Mouse (Mus musculus) intestine, embryonic 16.5 days (tissue): Measurements from ENCODE around the gene Foxo3. TPM values are rescaled to one million over a fixed set of nuclear protein-coding genes. Genes with fewer than 3 reads are reported as not detected.

ENCODE experiments used
- ATAC-seq: fragments of 200-750 bp; cut with Nextera tagmentation; 2 replicates; pipeline ENCODE4 v1.8.0; 2017; ENCODE audit warnings: moderate TSS enrichment, moderate library complexity
- H3K27ac ChIP-seq: fragments of 300-500 bp; sonication (generic); 2 replicates; pipeline ENCODE4 v1.5.1; 2014; ENCODE audit warnings: mild to moderate bottlenecking, low read length
- H3K27me3 ChIP-seq: fragments of 300-500 bp; sonication (generic); replicated peaks from 2 replicates; pipeline ENCODE4 v1.6.1; 2014; ENCODE audit warnings: low read length, control low read depth, mixed read lengths; ENCODE audit not compliant: control insufficient read depth, insufficient read depth
- H3K36me3 ChIP-seq: fragments of 300-500 bp; sonication (generic); 2 replicates; pipeline ENCODE4 v1.6.1; 2014; ENCODE audit warnings: low read length, control low read depth; ENCODE audit not compliant: control insufficient read depth, insufficient read depth
- H3K4me1 ChIP-seq: fragments of 300-500 bp; sonication (generic); 2 replicates; pipeline ENCODE4 v1.6.1; 2014; ENCODE audit warnings: low read length, control low read depth, mixed read lengths; ENCODE audit not compliant: control insufficient read depth, insufficient read depth
- H3K4me2 ChIP-seq: fragments of 300-500 bp; sonication (generic); 2 replicates; pipeline ENCODE4 v1.6.1; 2014; ENCODE audit warnings: low read depth, low read length, control low read depth
- H3K4me3 ChIP-seq: fragments of 300-500 bp; sonication (generic); 2 replicates; pipeline ENCODE4 v1.5.1; 2014; ENCODE audit warnings: mild to moderate bottlenecking, low read length
- H3K9ac ChIP-seq: fragments of 300-500 bp; sonication (generic); 2 replicates; pipeline ENCODE4 v1.6.1; 2014; ENCODE audit warnings: low read depth, low read length
- H3K9me3 ChIP-seq: fragments of 300-500 bp; sonication (generic); 2 replicates; pipeline ENCODE4 v1.6.1; 2016; ENCODE audit warnings: low read length, control low read depth; ENCODE audit not compliant: control insufficient read depth
- WGBS: fragments of 180-500 bp; shearing (Covaris S2); extraction: QIAGEN DNeasy Blood & Tissue Kit; methylation state at CpG from one replicate; pipeline ENCODE4 v1.1.7; 2014; 5-methylcytosine and 5-hydroxymethylcytosine counted together
- polyA plus RNA-seq: library from polyadenylated mRNA; unstranded; fragments of >200 nt; fragmentation: Nextera tagmentation; extraction: Ambion mirVana; gene quantifications from 2 replicates; pipeline ENCODE4 v1.2.1, GENCODE M21; 2015

Foxo3 gene
- polyA plus RNA-seq, 1 experiment from 2014 or later = 4.8 TPM

- 49% methylated on average over 7 of the region's 7 CpGs for WGBS
Observed at GRCm38 (mm10) chr10:42299967-42300366, 23.4 kb upstream of the Foxo3 start.

GRCm38 (mm10) chr10:42299426-42299825 lies 22.9 kb upstream of the Foxo3 start:
- WGBS = 77% methylated on average over 6 of the region's 6 CpGs
- H3K4me1 ChIP-seq = no peaks in the 10 kb centered on the region
- H3K36me3 ChIP-seq = no peaks in the 10 kb centered on the region
- no peak for ATAC-seq
- H3K27me3 ChIP-seq = no peaks in the 10 kb centered on the region
- H3K9ac ChIP-seq = no peak overlapping the region
- H3K9me3 ChIP-seq = no peaks in the 10 kb centered on the region
- no peak overlapping the region for H3K4me3 ChIP-seq
- no peak overlapping the region for H3K4me2 ChIP-seq
- H3K27ac ChIP-seq = no peak overlapping the region

More at GRCm38 (mm10) chr10:42299967-42300366, 23.4 kb upstream of the Foxo3 start:
- Histone ChIP-seq H3K9me3 (no peaks in the 10 kb centered on the region), H3K4me1 (no peaks in the 10 kb centered on the region), H3K4me3 (no peak overlapping the region), H3K27ac (no peak overlapping the region), H3K4me2 (no peak overlapping the region), H3K9ac (no peak overlapping the region), H3K36me3 (no peaks in the 10 kb centered on the region), H3K27me3 (no peaks in the 10 kb centered on the region)
- ATAC-seq = no peak

GRCm38 (mm10) chr10:42297954-42298353 lies 21.4 kb upstream of the Foxo3 start:
- WGBS = 95% methylated on average over 1 of the region's 1 CpGs
- no peak overlapping the region for H3K4me3 ChIP-seq
- H3K9ac ChIP-seq = no peak overlapping the region
- no peak overlapping the region for H3K4me2 ChIP-seq
- H3K36me3 ChIP-seq = no peaks in the 10 kb centered on the region
- H3K9me3 ChIP-seq = no peaks in the 10 kb centered on the region
- H3K27ac ChIP-seq = no peak overlapping the region
- ATAC-seq = no peak
- no peaks in the 10 kb centered on the region for H3K27me3 ChIP-seq
- H3K4me1 ChIP-seq = no peaks in the 10 kb centered on the region

- H3K36me3 ChIP-seq = no peaks in the 10 kb centered on the region
- no peak overlapping the region for H3K9ac ChIP-seq
- no peaks in the 10 kb centered on the region for H3K9me3 ChIP-seq
- no peak overlapping the region for H3K4me3 ChIP-seq
- 84% methylated on average over 2 of the region's 2 CpGs for WGBS
- H3K4me2 ChIP-seq = no peak overlapping the region
- H3K27me3 ChIP-seq = no peaks in the 10 kb centered on the region
- ATAC-seq = no peak
- H3K4me1 ChIP-seq = no peaks in the 10 kb centered on the region
- H3K27ac ChIP-seq = no peak overlapping the region
Observed at GRCm38 (mm10) chr10:42297109-42297508, 20.6 kb upstream of the Foxo3 start.

- Histone ChIP-seq H3K36me3 (no peaks in the 10 kb centered on the region), H3K4me2 (no peak overlapping the region), H3K9ac (no peak overlapping the region), H3K27me3 (no peaks in the 10 kb centered on the region), H3K4me3 (no peak overlapping the region), H3K27ac (no peak overlapping the region), H3K9me3 (no peaks in the 10 kb centered on the region), H3K4me1 (no peaks in the 10 kb centered on the region)
- ATAC-seq = no peak
- 67% methylated on average over 4 of the region's 4 CpGs for WGBS
Observed at GRCm38 (mm10) chr10:42296559-42296958, 20.0 kb upstream of the Foxo3 start.

- Histone ChIP-seq H3K9me3 (no peaks in the 10 kb centered on the region), H3K4me2 (no peak overlapping the region), H3K4me3 (no peak overlapping the region), H3K36me3 (no peaks in the 10 kb centered on the region), H3K9ac (no peak overlapping the region), H3K4me1 (no peaks in the 10 kb centered on the region), H3K27me3 (no peaks in the 10 kb centered on the region), H3K27ac (no peak overlapping the region)
- no peak for ATAC-seq
- 13% methylated on average over 1 of the region's 1 CpGs for WGBS
Observed at GRCm38 (mm10) chr10:42295028-42295427, 18.5 kb upstream of the Foxo3 start.

- H3K27ac ChIP-seq = no peak overlapping the region
- H3K4me3 ChIP-seq = no peak overlapping the region
- H3K9me3 ChIP-seq = no peaks in the 10 kb centered on the region
- no peaks in the 10 kb centered on the region for H3K4me1 ChIP-seq
- no peaks in the 10 kb centered on the region for H3K36me3 ChIP-seq
- ATAC-seq = no peak
- H3K9ac ChIP-seq = no peak overlapping the region
- 56% methylated on average over 2 of the region's 2 CpGs for WGBS
- no peaks in the 10 kb centered on the region for H3K27me3 ChIP-seq
- no peak overlapping the region for H3K4me2 ChIP-seq
Observed at GRCm38 (mm10) chr10:42294392-42294791, 17.8 kb upstream of the Foxo3 start.

- ATAC-seq = no peak
- Histone ChIP-seq H3K9me3 (no peaks in the 10 kb centered on the region), H3K4me1 (no peaks in the 10 kb centered on the region), H3K36me3 (no peaks in the 10 kb centered on the region), H3K4me3 (no peak overlapping the region), H3K27me3 (no peaks in the 10 kb centered on the region), H3K4me2 (no peak overlapping the region), H3K27ac (no peak overlapping the region), H3K9ac (no peak overlapping the region)
- WGBS = 56% methylated on average over 4 of the region's 4 CpGs
Observed at GRCm38 (mm10) chr10:42293877-42294276, 17.3 kb upstream of the Foxo3 start.

GRCm38 (mm10) chr10:42291360-42291759 lies 14.8 kb upstream of the Foxo3 start:
- no peak for ATAC-seq
- H3K9me3 ChIP-seq = no peaks in the 10 kb centered on the region
- no peaks in the 10 kb centered on the region for H3K36me3 ChIP-seq
- no peak overlapping the region for H3K4me2 ChIP-seq
- no peak overlapping the region for H3K9ac ChIP-seq
- WGBS = 65% methylated on average over 5 of the region's 5 CpGs
- no peak overlapping the region for H3K27ac ChIP-seq
- H3K27me3 ChIP-seq = no peaks in the 10 kb centered on the region
- no peaks in the 10 kb centered on the region for H3K4me1 ChIP-seq
- no peak overlapping the region for H3K4me3 ChIP-seq

- Histone ChIP-seq H3K4me3 (no peak overlapping the region), H3K4me1 (no peaks in the 10 kb centered on the region), H3K36me3 (no peaks in the 10 kb centered on the region), H3K27ac (no peak overlapping the region), H3K27me3 (no peaks in the 10 kb centered on the region), H3K4me2 (no peak overlapping the region), H3K9ac (no peak overlapping the region), H3K9me3 (no peaks in the 10 kb centered on the region)
- 74% methylated on average over 1 of the region's 1 CpGs for WGBS
- no peak for ATAC-seq
Observed at GRCm38 (mm10) chr10:42287666-42288065, 11.1 kb upstream of the Foxo3 start.
